Mouse (Mus musculus) monocyte, adult 5-6 weeks (primary cell): ENCODE data around the gene Rsbn1. TPM values are rescaled to one million over a fixed set of nuclear protein-coding genes. Genes with fewer than 3 reads are reported as not detected.
A peak's percentile ranks its signal among the peaks of the same experiment; 100 is the strongest.

Experiments
- ATAC-seq: fragments of 153-309, 156-312 bp; replicated peaks from 2 replicates; pipeline ENCODE4 v1.8.0; 2017; ENCODE audit warnings: mild to moderate bottlenecking; ENCODE audit not compliant: low TSS enrichment, insufficient number of reproducible peaks, severe bottlenecking, poor library complexity, low FRiP score
- total RNA-seq: library from RNA; stranded (forward); fragments of 200-1000, 200-491, 200-594 nt; gene quantifications from 3 replicates; pipeline ENCODE4 v1.2.3, GENCODE M21; 2017

Rsbn1 gene
- 39.6 to 51.5 TPM (median 41.7 TPM) in 3 replicates for total RNA-seq

- peak; percentile 98 for ATAC-seq
These were observed at the start of gene Rsbn1 for GRCm38 (mm10) chr3:103914010-103914669. TSS of gene Rsbn1 (plus strand) at chr3:103914120.

DNA sequence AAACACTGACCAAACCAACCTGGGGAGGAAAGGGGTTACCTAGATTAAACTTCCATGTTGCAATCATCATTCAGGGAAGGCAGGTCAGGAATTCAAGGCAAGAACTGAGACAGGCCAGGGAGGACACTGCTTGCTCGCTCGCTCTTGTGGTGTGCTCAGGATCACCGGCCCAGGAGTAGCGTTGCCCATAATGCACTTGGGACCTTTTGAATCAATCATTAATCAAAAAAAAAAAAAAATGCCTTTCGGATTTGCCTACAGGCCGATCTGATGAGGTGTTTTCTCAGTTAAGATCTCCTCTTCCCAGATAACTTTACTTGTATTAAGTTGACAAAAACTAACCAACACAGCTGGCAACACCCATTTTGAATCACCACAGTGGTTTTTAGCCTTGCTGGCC, 49.7 kb upstream of the Rsbn1 start:
- ATAC-seq: no peak

DNA sequence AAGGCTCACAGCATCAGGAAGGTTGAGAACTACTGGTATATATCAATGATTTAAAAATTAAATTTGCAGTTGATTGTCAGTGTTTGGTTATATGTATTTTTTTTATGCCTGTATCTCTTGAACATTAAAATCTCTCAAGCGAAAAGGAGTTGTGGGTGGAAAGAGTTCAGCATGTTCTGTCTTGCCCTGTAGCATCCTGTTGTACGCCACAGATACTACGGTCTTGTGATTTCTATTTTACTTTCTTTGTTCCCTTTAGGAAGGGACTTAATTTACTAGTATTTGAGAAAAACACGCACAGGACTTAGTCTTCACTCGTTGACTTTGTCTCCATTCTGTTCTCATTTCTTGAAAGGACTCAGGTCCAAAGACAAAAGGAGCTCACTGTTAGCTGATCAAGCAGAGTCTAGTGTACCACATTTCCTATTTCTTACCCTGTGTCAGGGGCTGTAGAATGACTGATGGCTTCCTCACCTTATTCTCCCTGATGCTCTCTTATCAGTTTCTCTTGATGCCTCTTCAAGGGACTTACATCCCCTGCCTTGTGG, 46.4 kb upstream of the Rsbn1 start:
- ATAC-seq: no peak

- ATAC-seq: no peak; the same call in 1 of the 2 replicates
These were observed 45.9 kb upstream of the Rsbn1 start for GRCm38 (mm10) chr3:103868008-103868407.

DNA sequence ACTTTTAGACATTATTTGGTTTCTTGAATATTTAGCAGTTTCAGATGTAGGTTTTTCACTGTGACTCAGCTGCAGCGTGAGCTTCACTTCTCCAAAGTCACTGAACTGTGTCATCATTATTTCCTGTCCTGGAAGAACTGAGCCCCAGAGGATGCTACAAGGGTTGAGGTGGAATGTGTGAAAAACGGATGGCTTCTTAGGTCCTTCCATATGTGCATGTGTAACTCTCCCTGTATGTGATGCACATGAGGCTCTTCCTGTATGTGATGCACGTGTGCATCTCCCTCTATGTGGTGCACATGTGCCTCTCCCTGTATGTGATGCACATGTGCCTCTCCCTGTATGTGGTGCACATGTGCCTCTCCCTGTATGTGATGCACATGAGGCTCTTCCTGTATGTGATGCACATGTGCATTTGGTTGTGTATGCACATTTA, 41.2 kb upstream of the Rsbn1 start:
- ATAC-seq: peak; percentile 86

DNA sequence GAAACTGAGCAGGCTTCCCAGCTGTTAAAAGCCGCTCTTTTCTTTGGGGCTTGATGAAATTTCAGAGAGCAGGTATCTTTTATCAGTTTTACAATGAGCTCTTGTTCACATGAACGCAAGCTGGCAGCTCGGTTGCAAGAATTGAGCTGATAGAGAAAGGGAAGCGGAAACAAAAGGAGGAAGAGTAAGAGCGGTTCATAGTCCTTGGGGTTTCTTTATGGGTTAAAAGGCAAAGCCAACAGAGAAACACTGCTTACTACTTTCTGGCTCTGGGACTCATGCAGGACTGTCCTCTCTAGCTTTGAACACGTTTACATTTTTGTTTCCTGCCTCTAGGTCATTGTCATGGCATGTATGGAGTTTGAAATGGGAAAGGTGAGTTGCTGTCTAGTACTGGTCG, 39.6 kb upstream of the Rsbn1 start:
- ATAC-seq: 0 out of 2 replicates have a peak, but pooled peaks have one; percentile 42

DNA sequence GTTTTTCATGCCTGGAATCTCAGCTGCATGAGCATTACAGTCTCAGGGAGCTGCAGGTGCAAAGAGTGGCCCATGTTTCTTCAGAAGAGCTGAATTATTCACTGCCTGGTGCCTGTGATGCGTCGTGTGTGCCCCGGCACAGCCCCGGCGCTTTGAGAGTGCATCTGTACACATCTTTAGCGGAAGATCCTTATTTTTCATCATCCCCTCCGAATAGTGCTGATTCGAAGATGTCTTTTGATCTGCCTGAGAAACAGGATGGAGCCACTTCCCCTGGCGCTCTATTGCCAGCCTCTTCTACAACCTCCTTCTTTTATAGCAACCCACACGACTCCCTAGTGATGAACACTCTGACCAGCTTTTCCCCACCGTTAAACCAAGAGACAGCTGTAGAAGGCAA, 28.0 kb upstream of the Rsbn1 start:
- ATAC-seq: no peak

DNA sequence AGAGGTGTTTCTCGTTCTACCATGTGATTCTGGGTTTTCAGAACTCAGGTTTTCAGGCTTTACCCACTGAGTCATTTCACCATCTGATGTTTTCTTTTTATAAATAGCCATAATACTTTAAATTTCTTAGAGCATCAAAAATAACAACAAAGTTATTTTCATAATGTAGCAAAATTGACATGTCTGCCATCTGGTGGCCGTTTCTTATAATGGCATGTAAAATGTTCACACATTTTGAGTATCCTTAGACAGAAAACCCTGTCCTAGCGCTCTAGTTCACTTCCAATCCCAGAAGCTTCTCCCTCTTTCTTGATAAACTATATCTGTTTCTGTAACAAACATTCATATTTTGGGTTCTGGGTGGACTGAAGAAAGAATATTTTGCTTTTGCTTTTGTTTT, 26.3 kb upstream of the Rsbn1 start:
- no peak for ATAC-seq

- ATAC-seq: no peak
These were observed 20.5 kb upstream of the Rsbn1 start for GRCm38 (mm10) chr3:103893374-103893773.

DNA sequence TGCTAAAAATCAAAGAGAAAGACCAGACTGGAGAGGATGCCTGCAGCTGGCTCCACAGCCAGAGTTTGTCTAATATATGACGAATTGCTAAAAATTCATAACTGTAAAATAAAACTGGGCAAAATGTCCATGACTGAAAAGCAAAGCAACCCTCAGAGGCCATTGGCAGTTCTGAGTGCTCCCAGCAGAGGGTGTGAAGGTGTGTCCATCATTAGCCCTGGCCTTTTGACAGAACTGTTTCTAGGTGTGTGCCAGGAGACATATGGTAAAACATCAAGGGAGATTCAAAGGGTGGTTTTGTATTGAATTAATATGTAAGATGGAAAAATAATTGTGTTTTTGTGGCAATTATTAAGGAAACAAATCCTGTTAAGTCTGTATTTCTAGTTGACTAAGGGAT, 9.2 kb upstream of the Rsbn1 start:
- ATAC-seq: peak; percentile 80; the same call in 1 of the 2 replicates

DNA sequence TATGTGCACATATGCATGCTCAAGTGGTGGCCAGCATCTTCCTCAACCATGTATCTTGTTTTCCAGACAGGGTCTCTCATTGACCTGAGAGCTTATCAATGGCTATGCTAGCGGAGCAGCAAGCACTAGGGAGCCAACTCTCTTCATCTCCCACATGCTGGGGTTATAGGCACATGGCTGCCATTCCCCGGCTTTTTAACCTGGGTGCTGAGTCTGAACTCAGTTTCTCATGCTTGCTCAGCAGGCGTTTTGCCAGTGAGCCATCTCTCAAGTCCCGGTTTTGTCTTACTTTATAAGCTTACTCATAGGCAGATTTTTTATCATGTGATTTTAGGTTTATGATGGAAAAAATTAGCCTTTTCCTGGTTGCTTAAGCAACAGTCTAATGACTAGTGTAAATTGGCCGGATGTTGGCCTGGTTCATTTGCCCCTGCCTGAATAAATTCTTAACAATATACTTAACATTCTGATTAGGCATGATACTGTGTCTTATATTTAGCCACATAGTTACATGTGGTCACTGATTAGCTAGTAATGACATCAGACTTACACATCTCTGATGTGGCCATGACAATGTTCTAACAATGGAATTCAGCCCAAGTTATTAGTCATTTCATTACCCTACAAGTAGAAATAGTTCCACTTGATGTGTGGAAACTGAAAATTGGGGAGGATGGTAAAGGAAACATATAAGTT, 6.4 kb upstream of the Rsbn1 start:
- no peak for ATAC-seq

GRCm38 (mm10) chr3:103908781-103909180, 5.1 kb upstream of the Rsbn1 start:
- no peak for ATAC-seq

- 0 out of 2 replicates have a peak, but pooled peaks have one; percentile 28 for ATAC-seq
These were observed 414 bp upstream of the Rsbn1 start for GRCm38 (mm10) chr3:103913451-103913961.

DNA sequence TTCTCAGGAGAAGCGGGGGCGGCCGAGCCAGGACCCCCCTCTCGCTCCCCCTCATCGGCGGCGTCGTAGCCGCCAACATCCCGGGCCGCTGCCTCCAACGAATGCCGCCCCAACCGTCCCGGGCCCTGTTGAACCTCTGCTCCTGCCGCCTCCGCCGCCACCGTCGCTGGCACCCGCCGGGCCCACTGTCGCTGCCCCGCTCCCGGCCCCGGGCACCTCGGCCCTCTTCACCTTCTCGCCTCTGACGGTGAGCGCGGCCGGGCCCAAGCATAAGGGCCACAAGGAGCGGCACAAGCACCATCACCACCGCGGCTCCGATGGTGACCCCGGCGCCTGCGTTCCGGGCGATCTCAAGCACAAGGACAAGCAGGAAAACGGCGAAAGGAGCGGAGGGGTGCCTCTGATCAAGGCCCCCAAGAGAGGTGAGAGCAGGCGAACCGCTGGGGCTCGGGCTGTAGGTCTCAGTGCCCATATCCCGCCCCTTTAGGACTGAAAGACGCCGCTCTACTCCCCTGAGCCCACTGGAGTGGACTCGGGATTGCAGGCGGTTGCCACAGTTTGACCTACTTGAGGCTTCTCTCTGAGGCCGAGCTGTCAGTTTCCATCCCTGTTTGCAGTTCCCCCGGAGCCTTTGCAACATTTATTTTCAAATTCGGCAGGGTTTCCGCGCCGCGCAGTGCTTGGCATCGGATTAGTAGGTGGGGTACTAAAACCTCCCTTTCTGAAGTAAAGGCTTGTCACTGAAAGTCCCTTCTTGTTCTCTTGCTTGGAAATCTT, 1.0 kb downstream of the Rsbn1 start:
- ATAC-seq: peak; percentile 4; the same call in 1 of the 2 replicates

GRCm38 (mm10) chr3:103915509-103915896, 1.6 kb downstream of the Rsbn1 start:
- no peak for ATAC-seq

- 0 out of 2 replicates have a peak, but pooled peaks have one; percentile 31 for ATAC-seq
These were observed 2.4 kb downstream of the Rsbn1 start for GRCm38 (mm10) chr3:103916205-103916838.

DNA sequence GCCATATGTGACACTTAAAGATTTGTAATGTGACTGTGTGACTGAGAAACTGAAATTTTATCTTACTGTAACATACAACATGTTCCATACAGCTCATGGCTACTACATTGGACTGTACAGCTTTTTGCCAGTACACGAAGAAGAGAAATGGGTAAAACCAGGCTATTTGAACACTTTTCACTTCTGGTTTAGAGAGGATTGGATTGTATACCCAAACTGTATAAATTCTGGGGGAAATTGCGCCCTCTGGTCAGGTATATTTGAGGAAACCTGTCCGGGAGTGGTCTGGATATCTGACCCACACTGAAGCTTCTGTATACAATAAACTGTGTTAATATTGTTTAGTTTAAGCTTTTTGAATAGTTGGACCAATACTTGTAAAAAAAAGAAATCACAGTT, 2.9 kb downstream of the Rsbn1 start:
- no peak for ATAC-seq

GRCm38 (mm10) chr3:103920094-103920493, 6.2 kb downstream of the Rsbn1 start:
- ATAC-seq: no peak
